Mouse (Mus musculus): Measurements from ENCODE around the gene Dbi.

Gene Dbi

DNA sequence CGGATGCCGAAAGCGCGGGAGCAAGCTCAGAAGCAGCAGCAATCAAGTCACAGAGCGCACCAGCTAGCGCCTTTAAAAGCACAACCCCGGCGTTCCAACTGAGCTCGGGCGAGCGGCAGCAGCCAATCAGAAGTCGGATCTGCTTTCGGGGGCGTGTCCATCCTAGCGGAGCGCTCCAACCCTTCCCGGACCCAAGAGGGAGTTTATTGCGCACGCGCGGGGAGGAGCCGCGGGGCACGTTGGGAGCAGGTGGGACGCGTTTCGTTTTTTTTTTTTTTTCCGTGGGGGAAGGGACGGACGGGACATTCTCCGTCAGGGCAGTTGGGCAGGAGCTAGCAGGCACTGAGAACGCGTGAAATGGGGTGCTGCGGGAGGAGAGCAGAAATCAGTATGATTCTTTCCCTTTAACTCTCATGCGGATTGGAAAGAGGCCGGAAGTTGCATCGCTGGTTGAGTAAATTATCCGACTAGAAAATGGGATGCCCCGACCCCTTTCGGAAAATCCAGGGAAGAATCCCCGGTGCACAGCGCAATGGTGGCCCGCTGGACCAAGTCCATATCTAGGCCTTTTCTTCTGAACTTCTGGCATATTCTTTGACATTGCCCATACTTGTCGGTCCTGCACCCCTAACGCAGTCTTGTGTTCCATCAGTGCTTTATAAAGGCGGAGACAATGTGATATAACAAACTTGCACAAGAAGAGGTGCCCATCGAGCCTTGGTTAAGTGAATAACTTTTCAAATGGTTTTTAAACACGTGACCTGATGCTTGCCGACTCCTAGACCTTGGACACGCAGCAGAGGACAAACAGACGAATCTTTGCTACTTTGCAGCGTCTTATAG, at the start of gene Dbi, which contains the start of gene 3110009E18Rik:
Gene Dbi, minus strand, starts transcription at position 110 of the 843 bp plus-strand sequence.
Gene 3110009E18Rik, plus strand, starts transcription at position 219 of the 843 bp plus-strand sequence.
- peak; percentile 91 for ATAC-seq (ENCODE audit: low TSS enrichment)

DNA sequence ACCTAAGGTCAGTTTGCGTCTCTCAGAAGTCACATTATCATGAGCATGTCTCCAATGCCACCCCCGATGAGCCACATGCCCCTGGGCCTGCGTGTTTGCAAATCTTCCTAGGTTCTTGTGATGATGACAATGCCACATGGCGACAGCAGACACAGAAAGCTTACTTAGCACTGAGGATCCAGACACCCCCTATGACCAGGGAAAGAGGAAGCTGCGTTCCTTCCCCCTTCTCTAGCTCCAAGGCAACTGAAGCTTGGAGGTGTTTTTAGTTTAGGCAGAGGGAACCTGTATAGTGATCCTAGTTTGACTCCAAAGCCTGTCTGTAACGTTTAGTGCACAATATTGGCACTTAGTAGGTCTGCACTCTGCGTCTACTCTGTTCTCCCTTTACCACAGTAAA, 49.4 kb upstream of the Dbi start:
- ATAC-seq (ENCODE audit: low TSS enrichment) = no peak

- ATAC-seq (ENCODE audit: low TSS enrichment) = no peak
Measured at GRCm38 (mm10) chr1:120168674-120169073, 47.8 kb upstream of the Dbi start.

DNA sequence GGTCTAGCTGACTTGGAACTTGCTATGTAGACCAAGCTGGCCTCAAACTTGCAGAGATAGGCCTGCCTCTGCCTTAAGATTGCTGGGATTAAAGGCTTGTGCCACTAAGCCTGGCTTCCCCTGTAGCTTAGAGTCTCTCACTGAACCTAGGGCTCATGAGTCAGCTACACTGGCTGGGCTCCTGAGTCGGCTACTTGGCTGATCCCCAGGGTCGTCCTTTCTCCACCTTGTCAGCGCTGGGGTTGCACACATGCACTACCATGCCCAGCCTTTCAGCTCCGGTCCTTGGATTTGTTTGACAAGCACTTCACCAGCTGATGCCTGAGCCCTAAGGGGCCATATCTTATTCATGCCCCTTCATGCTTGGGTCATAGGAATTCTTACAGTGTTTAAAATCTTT, 47.1 kb upstream of the Dbi start:
- ATAC-seq (ENCODE audit: low TSS enrichment) = no peak

DNA sequence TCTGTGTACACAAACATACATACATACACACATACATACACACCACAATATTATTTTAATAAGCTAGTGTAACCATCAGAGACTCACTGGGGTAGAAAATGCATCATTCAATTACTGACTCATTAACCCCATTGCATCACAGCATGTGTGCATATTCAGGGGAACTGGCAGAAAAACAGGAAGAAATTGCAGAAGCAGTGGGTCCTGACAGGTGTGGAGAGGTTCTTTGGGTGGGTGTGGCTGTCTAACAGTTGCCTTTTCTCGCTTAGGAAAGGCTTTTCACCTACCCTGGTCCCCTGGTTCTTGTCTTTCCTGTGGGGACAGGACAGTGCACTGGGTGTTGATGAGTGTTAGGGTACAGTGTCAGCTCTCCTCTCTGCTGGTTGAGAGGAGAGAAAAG, 41.7 kb upstream of the Dbi start:
- ATAC-seq (ENCODE audit: low TSS enrichment) = no peak

GRCm38 (mm10) chr1:120161502-120161901, 40.6 kb upstream of the Dbi start:
- no peak for ATAC-seq (ENCODE audit: low TSS enrichment)

- ATAC-seq (ENCODE audit: low TSS enrichment) = no peak
Measured at GRCm38 (mm10) chr1:120158474-120159127, 37.7 kb upstream of the Dbi start.

DNA sequence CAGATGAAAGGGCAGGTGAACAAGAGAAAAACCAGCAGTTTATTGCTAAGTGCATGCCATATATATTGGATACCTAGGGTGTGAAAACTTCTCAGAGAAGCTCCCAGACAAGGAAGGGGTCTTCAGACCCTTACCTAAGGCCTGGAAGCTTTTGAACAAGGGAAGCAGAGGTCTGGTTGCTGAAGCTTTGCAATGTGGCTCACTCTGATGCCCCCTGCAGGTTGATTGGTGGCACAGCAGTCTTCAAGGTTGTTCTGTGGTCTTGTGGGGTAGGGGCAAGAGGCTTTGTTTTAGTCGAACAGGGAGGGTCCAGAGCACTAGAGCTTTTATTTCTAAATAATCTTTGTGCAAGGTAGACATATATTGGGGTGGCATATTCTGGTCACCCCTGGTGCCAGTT, 34.4 kb upstream of the Dbi start:
- peak; percentile 44; the same call in 1 of the 2 replicates for ATAC-seq (ENCODE audit: low TSS enrichment)

DNA sequence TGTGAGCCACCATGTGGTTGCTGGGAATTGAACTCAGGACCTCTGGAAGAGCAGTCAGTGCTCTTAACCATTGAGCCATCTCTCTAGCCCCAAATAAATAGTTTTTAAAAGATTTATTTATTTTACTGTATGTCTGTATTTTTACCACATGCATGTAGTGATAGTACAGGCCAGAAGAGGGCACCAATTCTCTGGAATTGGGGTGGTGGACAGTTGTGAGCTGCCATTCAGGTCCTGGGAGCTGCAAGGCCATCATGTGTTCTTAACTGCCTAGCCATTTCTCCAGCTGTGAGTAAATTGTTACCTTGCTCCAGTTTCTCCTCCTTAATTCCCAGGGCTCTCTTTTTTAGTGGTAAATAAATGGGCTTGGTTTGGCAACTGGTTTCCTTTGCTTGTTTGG, 33.4 kb upstream of the Dbi start:
- peak; percentile 69; the same call in 1 of the 2 replicates for ATAC-seq (ENCODE audit: low TSS enrichment)

GRCm38 (mm10) chr1:120146994-120147393, 26.1 kb upstream of the Dbi start:
- ATAC-seq (ENCODE audit: low TSS enrichment) = peak; percentile 60

DNA sequence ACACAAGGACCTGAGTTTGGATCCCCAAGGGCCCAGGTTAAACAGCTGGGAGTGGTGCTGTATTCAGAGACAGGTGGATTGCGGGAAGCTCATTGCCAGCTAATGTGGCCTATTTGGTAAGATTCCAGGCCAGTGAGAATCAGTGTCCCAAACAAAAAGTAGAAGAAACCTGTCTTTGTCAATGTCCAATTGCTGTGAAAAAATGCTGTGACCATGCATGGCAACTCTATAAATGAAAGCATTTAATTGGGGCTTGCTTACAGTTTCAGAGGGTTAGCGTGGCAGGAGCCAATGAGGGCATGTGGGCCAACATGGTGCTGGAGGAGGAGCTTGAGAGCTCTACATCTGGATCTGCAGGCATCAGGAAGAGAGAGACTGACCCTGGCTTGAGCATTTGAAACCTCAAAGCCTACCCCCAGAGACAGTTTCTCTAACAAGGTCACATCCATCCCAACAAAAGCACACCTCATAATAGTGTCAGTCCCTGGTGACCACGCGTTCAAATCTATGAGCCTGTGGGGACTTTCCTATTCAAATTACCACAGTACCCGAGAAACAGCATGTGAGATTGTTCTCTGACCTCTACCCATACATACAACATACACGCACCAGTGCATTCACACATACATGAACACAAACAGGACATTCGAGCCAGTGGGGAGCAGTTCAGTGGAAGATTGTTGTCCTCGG, 24.8 kb upstream of the Dbi start:
- ATAC-seq (ENCODE audit: low TSS enrichment) = no peak

- peak; percentile 66 for ATAC-seq (ENCODE audit: low TSS enrichment)
Measured at GRCm38 (mm10) chr1:120142551-120142950, 21.7 kb upstream of the Dbi start.

DNA sequence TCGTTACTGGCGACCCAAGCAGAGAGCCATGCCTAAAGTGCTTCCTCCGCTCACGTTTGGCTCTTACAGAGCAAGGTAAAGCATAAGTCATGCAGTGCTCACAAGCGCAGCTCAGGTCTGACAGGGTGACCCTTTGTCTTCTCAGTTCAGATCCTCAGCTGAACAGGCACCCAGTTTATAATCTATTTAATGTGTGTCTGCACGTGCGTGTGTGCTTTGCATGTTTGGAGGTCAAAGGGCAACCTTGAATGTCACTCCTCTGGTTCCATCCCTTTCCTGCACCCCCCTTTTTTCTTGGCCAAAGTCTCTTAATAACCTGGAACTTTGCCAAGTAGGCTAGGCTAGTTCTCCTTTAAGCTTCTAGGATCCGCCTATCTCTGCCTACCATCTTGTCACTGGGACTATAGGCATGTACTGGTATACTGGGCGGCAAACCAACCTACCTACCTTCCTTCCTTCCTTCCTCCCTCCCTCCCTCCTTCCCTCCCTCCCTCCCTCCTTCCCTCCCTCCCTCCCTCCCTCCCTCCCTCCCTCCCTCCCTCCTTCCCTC, 19.3 kb upstream of the Dbi start:
- no peak for ATAC-seq (ENCODE audit: low TSS enrichment)

GRCm38 (mm10) chr1:120138923-120139540, 18.2 kb upstream of the Dbi start:
- ATAC-seq (ENCODE audit: low TSS enrichment) = no peak

GRCm38 (mm10) chr1:120135934-120136786, 15.3 kb upstream of the Dbi start:
- peak; percentile 94 for ATAC-seq (ENCODE audit: low TSS enrichment)

GRCm38 (mm10) chr1:120132376-120132775, 11.5 kb upstream of the Dbi start:
- ATAC-seq (ENCODE audit: low TSS enrichment) = peak; percentile 26; the same call in 1 of the 2 replicates

DNA sequence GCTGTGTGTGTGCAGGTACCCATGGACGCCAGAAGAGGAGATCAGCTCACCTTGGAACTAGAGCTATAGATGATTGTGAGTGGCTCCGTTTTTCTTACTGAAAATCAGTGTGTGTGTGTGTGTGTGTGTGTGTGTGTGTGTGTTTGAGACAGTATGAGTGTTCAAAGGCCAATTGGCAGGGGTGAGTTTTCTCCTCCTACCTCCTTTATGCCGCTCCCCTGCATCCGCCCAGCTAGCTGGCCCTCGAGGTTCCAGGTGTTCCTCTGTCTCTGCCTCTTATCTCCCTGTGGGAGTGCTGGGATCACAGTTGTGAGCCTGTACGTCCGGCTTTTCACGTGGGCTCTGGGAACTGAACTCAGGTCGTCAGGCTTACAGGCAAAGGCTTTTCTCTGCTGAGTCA, 5.4 kb upstream of the Dbi start:
- no peak for ATAC-seq (ENCODE audit: low TSS enrichment)

DNA sequence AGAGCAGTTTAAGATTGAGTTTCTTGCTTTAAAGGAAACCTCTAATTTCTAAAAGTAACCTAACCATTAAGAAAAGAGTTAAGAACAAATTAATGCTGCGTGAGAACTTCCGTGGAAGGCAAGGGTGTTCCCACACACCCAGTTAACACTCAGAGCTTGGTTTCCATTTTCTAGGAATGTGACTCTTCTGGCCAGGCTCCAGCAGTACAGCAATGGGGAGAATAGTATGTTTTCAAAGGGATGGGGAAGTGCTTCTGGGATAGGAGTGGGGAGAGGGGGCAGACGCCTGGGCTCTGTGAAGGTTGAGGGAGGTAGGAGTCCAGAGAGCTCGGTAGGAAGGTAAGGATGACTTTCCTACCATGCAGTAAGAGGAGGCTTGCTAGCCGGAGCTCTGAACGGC, 4.6 kb upstream of the Dbi start:
- ATAC-seq (ENCODE audit: low TSS enrichment) = no peak

GRCm38 (mm10) chr1:120124839-120125238, 4.0 kb upstream of the Dbi start:
- ATAC-seq (ENCODE audit: low TSS enrichment) = no peak

- no peak for ATAC-seq (ENCODE audit: low TSS enrichment)
Measured at GRCm38 (mm10) chr1:120122634-120123383, 1.9 kb upstream of the Dbi start.

Data from frontal cortex, adult (tissue).